Mouse (Mus musculus) liver, embryonic 14.5 days (tissue): ENCODE measurements around the gene Trim7.

ENCODE experiments used
- CTCF ChIP-seq: IDR thresholded peaks from 2 replicates; pipeline ENCODE4 v1.5.1; 2016; ENCODE audit warnings: antibody characterized with exemption, low read depth, control low read depth
- EP300 ChIP-seq: IDR thresholded peaks from 2 replicates; pipeline ENCODE4 v1.6.1; 2016; ENCODE audit warnings: antibody characterized with exemption, low read depth

DNA sequence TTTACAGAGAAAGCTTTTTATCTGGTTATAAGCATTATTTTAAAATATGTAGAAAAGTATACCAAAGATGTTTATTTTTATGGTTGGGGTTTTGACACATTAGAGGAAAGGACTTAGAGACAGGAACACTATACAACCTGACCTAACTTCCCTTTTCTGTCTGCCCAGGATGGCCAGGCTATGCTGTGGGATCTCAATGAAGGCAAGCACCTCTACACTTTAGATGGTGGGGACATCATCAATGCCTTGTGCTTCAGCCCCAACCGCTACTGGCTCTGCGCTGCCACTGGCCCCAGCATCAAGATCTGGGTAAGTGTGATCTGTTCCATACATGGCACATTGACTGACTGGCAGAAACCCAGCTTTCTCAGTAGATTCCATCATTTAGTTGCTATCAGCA lies 22.0 kb upstream of the Trim7 start:
- TF ChIP-seq EP300: no peak
- no peak for TF ChIP-seq CTCF
